Mouse (Mus musculus) embryonic fibroblast, embryonic 13.5 days (primary cell): ENCODE results near the gene Abcc4.

Experiments
- CTCF ChIP-seq: IDR thresholded peaks from 2 replicates; pipeline ENCODE4 v1.5.1; 2011; ENCODE audit warnings: mild to moderate bottlenecking, control low read depth, low read length, moderate library complexity, borderline replicate concordance; ENCODE audit not compliant: insufficient read depth
- POLR2A ChIP-seq: IDR thresholded peaks from 2 replicates; pipeline ENCODE4 v1.6.1; 2011; ENCODE audit warnings: low read depth, mild to moderate bottlenecking, control low read depth, low read length, moderate library complexity

DNA sequence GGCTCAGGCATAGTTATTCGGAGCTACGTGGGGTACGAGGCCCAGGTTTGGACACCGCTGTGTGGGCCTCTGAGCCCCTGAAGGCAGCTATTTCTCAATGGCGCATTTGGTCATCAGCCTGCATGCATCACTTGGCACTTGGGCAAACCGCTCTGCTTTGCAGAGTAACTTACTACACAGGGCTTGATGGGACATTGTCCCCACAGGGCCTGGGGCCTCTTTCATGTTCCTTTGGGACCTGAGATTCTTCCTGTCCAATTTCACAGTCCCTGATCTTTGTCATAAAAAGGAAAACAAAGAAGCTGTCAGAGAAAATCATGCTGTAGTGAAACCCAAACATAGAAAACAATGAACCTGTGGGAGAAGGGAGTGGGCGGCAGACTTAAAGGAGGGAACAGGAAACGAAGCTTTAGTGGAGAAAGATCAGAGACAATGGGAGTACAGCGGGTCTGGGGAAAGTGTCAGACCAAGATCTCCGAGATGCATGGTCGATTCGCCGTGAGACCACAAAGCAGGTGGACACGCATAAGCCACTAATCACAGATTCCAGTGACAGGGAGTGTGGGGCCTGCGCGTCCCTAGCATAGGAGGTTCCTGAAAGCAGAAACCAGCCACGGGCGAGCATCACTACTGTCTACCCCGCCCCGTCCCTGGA lies 48.2 kb downstream of the Abcc4 start:
- TF ChIP-seq CTCF (no peak), POLR2A (no peak)
